Mouse (Mus musculus) layer of hippocampus, postnatal 10 days (tissue): ENCODE data around the gene Adamts14. TPM values are rescaled to one million over a fixed set of nuclear protein-coding genes. Genes with fewer than 3 reads are reported as not detected.

Experiments
- DNase-seq, 2 experiments: peaks; one replicate each; pipeline ENCODE4 v3.0.0; 2021; ENCODE audit warnings: low spot score in 2 of 2
- total RNA-seq, 2 experiments: library from RNA; stranded (reverse); gene quantifications; 2 replicates each; pipeline ENCODE4 v1.2.3; 2021

Adamts14 gene
- total RNA-seq, 2 experiments from 2014 or later = 1.2 to 1.4 TPM

- DNase-seq = peak; percentile 88 to 92
These were observed 125.8 kb downstream of the Adamts14 start, which contains the start of gene Sgpl1 for GRCm38 (mm10) chr10:61147157-61148040. Sgpl1 (minus strand) TSS chr10:61147703.

Other genes starting within 250 kb of the Adamts14 start
- gene Pcbd1, start 184.1 kb downstream of the Adamts14 start, total RNA-seq = 10 to 100 TPM; 13.3 to 17.9 TPM
- gene Sgpl1, start 125.7 kb downstream of the Adamts14 start, total RNA-seq = 10 to 100 TPM; 33.0 to 33.3 TPM
- gene Tbata, start 101.5 kb downstream of the Adamts14 start, total RNA-seq = 1 to 10 TPM; 4.2 to 4.9 TPM
- gene Prf1, start 24.4 kb upstream of the Adamts14 start, total RNA-seq = not detected
- gene Pald1, start 110.1 kb upstream of the Adamts14 start, total RNA-seq = 10 to 100 TPM; 20.3 to 20.6 TPM
- gene Nodal, start 144.5 kb upstream of the Adamts14 start, total RNA-seq = not detected
- 10 to 100 TPM; 46.3 to 49.2 TPM for gene Eif4ebp2, start 179.2 kb upstream of the Adamts14 start, total RNA-seq
- gene Lrrc20, start 202.4 kb upstream of the Adamts14 start, total RNA-seq = 10 to 100 TPM; 16.2 to 16.7 TPM